Mouse (Mus musculus) erythroblast, embryonic 14.5 days (primary cell): ENCODE data around the gene Osbpl6.

Experiments used
- GATA1 ChIP-seq: IDR thresholded peaks from 2 replicates; pipeline ENCODE4 v1.6.1; 2012; ENCODE audit warnings: low read length, inconsistent platforms, mixed read lengths
- TAL1 ChIP-seq: IDR thresholded peaks from 3 replicates; pipeline ENCODE4 v1.6.1; 2012; ENCODE audit warnings: low read length, inconsistent platforms, mixed read lengths

GRCm38 (mm10) chr2:76496006-76496748, 89.9 kb downstream of the Osbpl6 start:
- no peak for TF ChIP-seq TAL1
- no peak for TF ChIP-seq GATA1
